ENCODE assay signal across 27 mouse cellular contexts in the genomic region with DNA sequence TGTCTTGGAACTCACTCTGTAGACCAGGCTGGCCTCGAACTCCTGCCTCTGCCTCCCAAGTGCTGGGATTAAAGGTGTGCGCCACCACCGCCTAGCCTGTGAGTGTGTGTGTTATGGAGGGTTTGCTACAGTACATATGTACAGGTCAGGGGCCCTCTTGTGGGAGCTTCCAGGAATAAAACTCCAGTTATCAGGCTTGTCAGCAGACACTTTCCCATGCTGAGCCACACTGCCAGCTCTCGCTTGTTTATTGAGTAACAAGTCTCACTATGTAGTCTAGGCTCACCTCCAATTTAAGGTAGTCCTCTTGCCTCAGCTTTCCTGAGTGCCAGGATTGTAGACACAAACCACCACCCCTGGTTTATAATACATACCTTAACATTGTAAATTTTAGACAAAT. TPM values are rescaled to one million over a fixed set of nuclear protein-coding genes. Genes with fewer than 3 reads are reported as not detected.
A peak's percentile ranks its signal among the peaks of the same experiment; 100 is the strongest.
DNase-seq lines count a peak whose midpoint lies in the region; ATAC-seq lines count a peak whose summit lies in the region.
"Had no signal": no experiment of that assay in that cellular context is flagged by ENCODE, and none has a peak within 500 bp of the region (broad histone marks: within the 10 kb centered on the region; RNA-seq: fewer than 3 reads in every experiment).

No protein-coding gene starts in this region.

- DNase-seq in heart, adult 18-20 months, result peak; percentile 15 to 34
- DNase-seq in heart, adult 8-10 months (ENCODE audit: low spot score), result no peak
- DNase-seq in 416B (ENCODE audit: low read depth) (peak; percentile 52), ZHBTc4 (ENCODE audit: low read depth, low spot score) (peak; percentile 26)
- no peak for DNase-seq in embryo, embryonic 10.5 days (ENCODE audit: low spot score)
- DNase-seq: adrenal gland, adult 8-10 months; cerebellum, adult 8-10 months; cerebellum, postnatal 36 days; embryo, embryonic 11 days; gastrocnemius, postnatal 14 days; kidney, adult 18-20 months; kidney, postnatal 25 days; lung, postnatal 36 days; thymus, postnatal 4 days had no signal

- H3K36me3 ChIP-seq in intestine, embryonic 15.5 days, result no peaks in the 10 kb centered on the region
- no peaks in the 10 kb centered on the region for H3K36me3 ChIP-seq in intestine, embryonic 16.5 days (ENCODE audit: control insufficient read depth, insufficient read depth, low read length)
- H3K36me3 ChIP-seq: embryonic facial prominence, embryonic 12.5 days; heart, embryonic 15.5 days had no signal

- H3K4me2 ChIP-seq in intestine, embryonic 15.5 days (replicated peaks), result no peak overlapping the region
- no peak overlapping the region for H3K4me2 ChIP-seq in intestine, embryonic 16.5 days (ENCODE audit: low read depth, low read length)
- H3K4me2 ChIP-seq: embryonic facial prominence, embryonic 12.5 days; heart, embryonic 15.5 days; hindbrain, embryonic 12.5 days; kidney, embryonic 15.5 days; limb, embryonic 12.5 days; midbrain, embryonic 11.5 days; neural tube, embryonic 13.5 days had no signal

- H3K9ac ChIP-seq in intestine, embryonic 15.5 days, result no peak overlapping the region
- H3K9ac ChIP-seq in intestine, embryonic 16.5 days (ENCODE audit: low read depth, low read length), result no peak overlapping the region
- H3K9ac ChIP-seq: embryonic facial prominence, embryonic 12.5 days; heart, embryonic 15.5 days; hindbrain, embryonic 12.5 days; kidney, embryonic 15.5 days; limb, embryonic 12.5 days; liver, embryonic 14.5 days; neural tube, embryonic 13.5 days had no signal

- WGBS in intestine, embryonic 15.5 days, result 88% methylated on average over 4 of the region's 4 CpGs
- WGBS in intestine, embryonic 16.5 days, result 89% methylated on average over 4 of the region's 4 CpGs

- H3K4me1 ChIP-seq in intestine, embryonic 15.5 days (replicated peaks), result peaks cover under 1% of the 10 kb centered on the region; the same call in 1 of the 2 replicates
- H3K4me1 ChIP-seq in intestine, embryonic 16.5 days (ENCODE audit: control insufficient read depth, insufficient read depth, low read length), result peaks cover under 1% of the 10 kb centered on the region; the same call in 1 of the 2 replicates

- H3K9me3 ChIP-seq in intestine, embryonic 15.5 days, result no peaks in the 10 kb centered on the region
- H3K9me3 ChIP-seq in intestine, embryonic 16.5 days (ENCODE audit: control insufficient read depth, low read length), result no peaks in the 10 kb centered on the region
- H3K9me3 ChIP-seq: embryonic facial prominence, embryonic 12.5 days; heart, embryonic 15.5 days; hindbrain, embryonic 12.5 days; kidney, embryonic 15.5 days; limb, embryonic 12.5 days; neural tube, embryonic 13.5 days had no signal

- peak; percentile 19; the same call in 1 of the 2 replicates for ATAC-seq in intestine, embryonic 15.5 days
- ATAC-seq in intestine, embryonic 16.5 days, result no peak
- ATAC-seq: forebrain, embryonic 14.5 days; midbrain, embryonic 16.5 days had no signal

- H3K27me3 ChIP-seq in intestine, embryonic 15.5 days (replicated peaks), result no peaks in the 10 kb centered on the region
- no peaks in the 10 kb centered on the region for H3K27me3 ChIP-seq in intestine, embryonic 16.5 days (replicated peaks; ENCODE audit: control insufficient read depth, insufficient read depth, low read length)
- H3K27me3 ChIP-seq: embryonic facial prominence, embryonic 12.5 days; heart, embryonic 15.5 days; hindbrain, embryonic 12.5 days; kidney, embryonic 15.5 days; limb, embryonic 12.5 days; neural tube, embryonic 13.5 days had no signal

- no peak overlapping the region for H3K27ac ChIP-seq in intestine, embryonic 15.5 days
- H3K27ac ChIP-seq in intestine, embryonic 16.5 days (ENCODE audit: low read length), result no peak overlapping the region
- H3K27ac ChIP-seq: embryonic facial prominence, embryonic 12.5 days; heart, embryonic 15.5 days; hindbrain, embryonic 12.5 days; kidney, embryonic 15.5 days; left cerebral cortex, adult 2 months; limb, embryonic 12.5 days; liver, embryonic 14.5 days; neural tube, embryonic 13.5 days had no signal

- no peak overlapping the region for H3K4me3 ChIP-seq in intestine, embryonic 15.5 days (replicated peaks)
- no peak overlapping the region for H3K4me3 ChIP-seq in intestine, embryonic 16.5 days (ENCODE audit: low read length)
- H3K4me3 ChIP-seq: embryonic facial prominence, embryonic 12.5 days; heart, embryonic 15.5 days; hindbrain, embryonic 12.5 days; kidney, embryonic 15.5 days; left cerebral cortex, adult 2 months; limb, embryonic 12.5 days; neural tube, embryonic 13.5 days had no signal

RNA-seq across cellular contexts. Expression of gene Atp6v0a2, which starts 24.1 kb away (rescaled TPM):
- 10 to 100 TPM; 52.0 to 65.0 TPM for total RNA-seq in heart, adult 18-20 months (2021)
- total RNA-seq in heart, adult 8-10 months (2022), result 10 to 100 TPM; 50.0 to 64.5 (median 60.5) TPM
- 57.8 and 59.3 TPM in 2 replicates for polyA plus RNA-seq in intestine, embryonic 15.5 days (2015; fragmentation: Nextera tagmentation; extraction: Ambion mirVana)
- 61.5 and 67.9 TPM in 2 replicates for polyA plus RNA-seq in intestine, embryonic 16.5 days (2015; fragmentation: Nextera tagmentation; extraction: Ambion mirVana)

RNA-seq across cellular contexts. Expression of gene Gtf2h3, which starts 25.4 kb away (rescaled TPM):
- 10 to 100 TPM; 18.3 to 20.2 TPM for total RNA-seq in heart, adult 18-20 months (2021)
- 10 to 100 TPM; 17.8 to 21.5 (median 20.1) TPM for total RNA-seq in heart, adult 8-10 months (2022)
- polyA plus RNA-seq in intestine, embryonic 15.5 days (2015; fragmentation: Nextera tagmentation; extraction: Ambion mirVana), result 50.6 and 57.6 TPM in 2 replicates
- 51.2 and 52.2 TPM in 2 replicates for polyA plus RNA-seq in intestine, embryonic 16.5 days (2015; fragmentation: Nextera tagmentation; extraction: Ambion mirVana)

RNA-seq across cellular contexts. Expression of gene Eif2b1, which starts 25.4 kb away (rescaled TPM):
- 10 to 100 TPM; 26.7 to 26.8 TPM for total RNA-seq in heart, adult 18-20 months (2021)
- 10 to 100 TPM; 22.3 to 29.9 (median 28.5) TPM for total RNA-seq in heart, adult 8-10 months (2022)
- 85.0 and 88.3 TPM in 2 replicates for polyA plus RNA-seq in intestine, embryonic 15.5 days (2015; fragmentation: Nextera tagmentation; extraction: Ambion mirVana)
- polyA plus RNA-seq in intestine, embryonic 16.5 days (2015; fragmentation: Nextera tagmentation; extraction: Ambion mirVana), result 85.5 and 86.6 TPM in 2 replicates

RNA-seq across cellular contexts. Expression of gene Ddx55, which starts 51.6 kb away (rescaled TPM):
- total RNA-seq in heart, adult 18-20 months (2021), result 1 to 10 TPM; 4.8 to 5.2 TPM
- total RNA-seq in heart, adult 8-10 months (2022), result 1 to 10 TPM; 4.2 to 6.6 (median 5.5) TPM
- polyA plus RNA-seq in intestine, embryonic 15.5 days (2015; fragmentation: Nextera tagmentation; extraction: Ambion mirVana), result 13.9 and 15.9 TPM in 2 replicates
- polyA plus RNA-seq in intestine, embryonic 16.5 days (2015; fragmentation: Nextera tagmentation; extraction: Ambion mirVana), result 12.5 and 14.5 TPM in 2 replicates

Comparison
In these comparisons a context has a peak if more than half of its experiments do, and no peak if none do; other contexts are left out.
1. DNase-seq: peak in heart, adult 18-20 months (2 of 2), 416B (single experiment) and ZHBTc4 (single experiment); none in heart, adult 8-10 months (single experiment) and embryo, embryonic 10.5 days (single experiment).